Mouse (Mus musculus) ovary, postnatal 36 days (tissue): ENCODE results near the gene Cftr.

ENCODE experiments used
- DNase-seq: peaks from one replicate; pipeline ENCODE4 v3.0.0; 2022; ENCODE audit warnings: low spot score, mixed read lengths

The Cftr gene

DNA sequence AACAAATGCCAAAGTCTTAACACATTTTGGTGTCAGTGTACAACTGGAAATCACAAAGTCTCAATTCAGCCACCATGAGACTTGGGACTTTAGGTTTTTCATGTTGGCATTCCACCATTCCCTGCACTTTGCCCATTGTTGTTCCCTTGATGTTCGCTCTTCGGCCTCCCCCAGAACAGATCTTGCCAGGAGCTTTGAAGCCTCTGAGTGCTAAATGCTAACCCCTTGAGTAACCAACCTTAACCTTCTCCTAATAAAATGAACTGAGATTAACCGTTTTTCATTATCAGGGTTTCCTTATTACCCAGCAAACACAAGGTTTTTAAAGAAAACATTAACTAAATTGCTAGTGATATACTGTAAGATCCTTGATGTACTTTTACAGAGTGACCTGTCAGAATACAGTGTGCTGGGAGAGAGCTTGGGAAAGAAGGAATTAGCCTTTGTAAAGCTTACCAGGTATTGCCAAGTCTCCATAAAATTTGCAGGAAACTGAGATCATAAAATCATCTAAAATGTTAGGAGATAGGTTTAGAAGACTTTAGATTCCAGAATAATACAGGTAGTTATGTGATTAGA is 144.0 kb downstream of the Cftr start:
- DNase-seq, result no peak

DNA sequence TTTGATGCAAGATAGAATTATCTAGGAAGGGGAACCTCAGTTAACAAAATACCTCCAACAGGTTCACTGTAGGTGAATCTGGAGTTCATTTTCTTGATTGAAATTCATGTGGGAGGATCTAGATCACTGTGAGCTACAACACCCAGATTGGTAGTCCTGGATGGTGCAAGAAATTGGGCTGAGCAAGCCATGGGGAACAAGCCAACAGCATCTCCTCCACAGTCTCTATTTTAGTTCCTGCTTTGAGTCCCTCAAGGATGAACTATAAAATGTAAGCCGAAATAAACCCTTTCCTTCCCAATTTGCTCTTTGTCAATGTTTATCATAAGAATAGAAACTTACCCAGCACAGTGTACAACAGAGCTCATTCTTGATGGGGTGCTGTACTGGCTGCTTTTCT is 152.5 kb downstream of the Cftr start:
- no peak for DNase-seq

DNA sequence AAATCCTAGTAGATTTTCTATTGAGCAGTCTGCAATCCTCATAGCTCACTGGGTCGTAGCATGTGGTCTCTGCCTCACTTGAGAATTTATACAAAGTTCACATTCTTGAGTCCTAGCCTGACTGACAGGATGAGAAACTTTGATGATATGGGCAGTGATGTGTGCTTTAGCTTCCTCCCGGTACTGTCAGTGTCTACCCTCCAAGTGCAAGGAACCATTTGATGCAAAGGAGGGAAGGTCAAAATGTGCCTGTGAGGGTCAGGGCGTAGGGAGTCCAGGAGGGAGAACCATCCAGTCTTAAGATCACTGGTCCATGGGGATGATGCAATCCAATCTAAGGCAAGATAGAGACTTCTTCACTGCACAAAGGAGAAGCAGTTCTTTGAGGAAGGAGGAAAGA is 164.9 kb downstream of the Cftr start:
- DNase-seq, result no peak

DNA sequence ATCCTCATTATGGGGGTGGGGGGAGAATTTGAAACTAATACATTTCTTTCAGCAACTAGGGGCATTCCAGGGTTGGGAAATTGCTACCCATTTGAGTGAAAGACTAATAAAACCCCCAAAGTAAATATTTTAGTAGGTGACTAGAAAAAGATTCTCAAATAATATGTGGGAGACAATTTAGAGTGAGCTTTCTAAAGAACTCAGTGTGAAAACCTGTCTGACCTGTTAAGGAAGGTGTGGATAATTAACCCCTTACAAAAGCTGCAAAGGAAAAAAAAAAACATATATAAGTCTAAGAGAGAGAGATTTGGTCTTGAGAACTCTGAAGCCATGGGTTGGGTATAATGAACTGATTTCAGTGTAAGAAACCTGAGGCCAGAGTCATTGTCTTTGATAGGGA is 167.8 kb downstream of the Cftr start:
- no peak for DNase-seq

DNA sequence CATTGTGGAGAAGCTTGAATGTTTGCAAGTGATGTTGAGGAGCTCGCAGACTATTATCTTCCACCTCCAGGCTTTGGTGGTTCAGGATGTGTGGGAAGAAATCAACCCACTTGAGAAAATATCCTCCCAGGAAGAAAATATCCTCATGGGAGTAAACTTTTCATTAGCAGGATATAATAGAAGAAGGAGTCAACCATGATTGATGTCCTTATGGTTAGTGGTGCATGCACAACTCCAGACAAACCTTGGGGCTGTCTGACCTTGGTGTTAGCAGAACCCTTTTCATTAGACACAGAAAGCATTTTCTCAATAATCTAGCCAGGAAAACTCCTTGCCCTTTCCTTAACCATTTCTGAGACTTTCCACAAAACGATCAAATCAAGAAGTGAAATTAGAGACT is 173.8 kb downstream of the Cftr start:
- no peak for DNase-seq

DNA sequence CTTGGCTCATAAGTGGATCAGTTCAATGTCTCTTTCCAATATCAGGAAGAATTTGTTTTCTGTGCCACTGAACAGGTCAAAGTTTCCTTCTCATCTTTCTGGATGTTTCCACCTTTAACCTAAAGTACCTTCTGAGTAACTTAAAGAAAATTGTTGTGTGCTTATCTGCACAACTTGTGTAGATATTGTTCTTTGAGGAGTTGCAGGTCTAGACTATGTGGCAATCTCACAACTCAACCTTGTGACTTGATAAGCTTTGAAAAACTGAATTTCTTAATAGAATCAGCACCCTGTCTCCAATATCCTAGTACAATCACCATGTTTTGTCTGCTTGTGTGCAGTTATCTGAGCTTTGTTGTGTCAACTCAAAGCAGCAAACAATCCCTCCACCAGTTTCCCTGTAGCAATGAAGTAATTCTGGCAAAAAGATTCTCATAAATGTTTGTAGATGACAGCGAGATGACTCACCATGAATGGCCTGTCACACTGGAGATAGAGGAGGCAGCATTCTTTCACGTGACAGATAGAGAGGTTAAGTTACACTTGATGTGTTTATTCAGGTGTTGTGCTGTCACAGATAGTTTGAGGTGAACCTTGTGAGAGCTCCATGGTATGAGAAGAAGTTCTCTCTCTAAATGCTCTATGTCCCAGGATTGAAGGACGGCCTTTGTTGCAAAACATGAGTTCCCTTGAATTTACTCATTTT is 178.8 kb downstream of the Cftr start:
- no peak for DNase-seq

DNA sequence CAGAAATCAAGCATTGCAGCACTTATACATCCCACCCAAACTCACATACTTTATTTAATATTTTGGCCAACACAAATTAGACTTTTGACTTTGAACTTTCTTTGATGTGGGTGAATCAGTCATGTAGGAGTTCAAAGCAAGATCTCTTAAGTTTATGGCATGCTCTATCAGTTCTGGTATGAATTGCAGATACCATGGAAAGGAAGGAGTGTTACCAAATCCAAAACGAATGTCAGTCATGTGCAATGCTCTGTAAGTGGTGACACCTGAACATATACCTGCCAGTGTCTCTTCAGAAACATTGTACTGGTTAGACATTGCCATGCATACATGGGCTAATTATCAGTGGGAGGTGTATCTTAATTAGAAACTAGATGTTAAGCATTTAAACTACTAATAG is 189.7 kb downstream of the Cftr start:
- no peak for DNase-seq

DNA sequence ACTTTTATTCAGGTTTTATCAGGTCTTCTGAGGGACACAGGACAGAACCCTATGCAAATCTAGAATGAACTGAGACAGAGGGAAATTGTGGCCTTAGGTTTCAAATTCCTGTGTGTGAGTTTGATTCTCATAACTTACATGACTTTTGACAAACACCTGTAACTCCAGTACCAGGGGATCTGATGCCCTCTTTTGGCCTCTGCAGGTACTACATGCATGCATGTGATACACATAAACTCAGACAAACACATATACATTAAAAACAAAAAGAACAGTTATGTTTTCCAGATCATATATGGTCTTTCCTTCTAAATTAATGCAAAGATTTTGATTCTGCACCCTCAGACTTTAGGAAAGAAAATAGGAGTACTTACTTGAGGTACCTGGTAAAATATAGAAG is 190.5 kb downstream of the Cftr start:
- no peak for DNase-seq

DNA sequence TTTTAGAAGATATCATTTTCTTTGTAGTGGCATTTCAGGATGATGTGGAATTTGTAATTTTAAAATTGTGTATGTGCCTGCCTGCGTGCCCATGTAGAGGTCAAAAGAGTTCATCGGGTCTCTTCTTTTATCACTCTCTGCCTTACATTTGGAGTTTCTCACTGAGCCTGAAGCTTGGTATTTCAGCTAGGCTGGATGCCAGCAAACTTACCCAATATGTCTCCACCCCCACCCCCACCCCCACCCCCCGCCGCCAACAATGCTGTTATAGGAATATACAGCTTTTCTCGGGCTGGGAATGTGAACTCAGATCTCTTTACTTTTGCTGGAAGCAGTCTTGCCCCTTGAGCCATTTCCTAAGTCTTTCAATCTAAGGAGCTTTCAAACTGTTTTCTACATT is 191.7 kb downstream of the Cftr start:
- DNase-seq, result no peak

DNA sequence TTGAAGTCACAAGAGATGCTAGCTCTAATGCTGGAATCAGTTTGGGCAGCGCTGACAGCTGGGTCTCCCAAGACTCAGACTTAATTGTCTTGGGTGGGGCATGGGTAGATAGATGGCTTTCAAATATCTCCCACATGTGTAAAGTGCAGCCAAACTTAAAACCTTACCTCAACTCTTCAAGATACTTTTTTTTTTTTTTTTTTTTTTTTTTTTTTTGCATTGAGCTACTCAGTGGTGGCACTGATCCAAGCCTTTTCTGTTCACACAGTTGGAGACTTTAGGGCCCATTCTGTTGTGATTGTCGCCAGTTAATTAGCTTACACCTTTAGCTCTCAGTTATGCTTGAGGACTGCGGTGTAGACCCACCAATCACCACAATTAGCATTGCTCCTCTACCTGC is 198.6 kb downstream of the Cftr start:
- DNase-seq, result no peak

DNA sequence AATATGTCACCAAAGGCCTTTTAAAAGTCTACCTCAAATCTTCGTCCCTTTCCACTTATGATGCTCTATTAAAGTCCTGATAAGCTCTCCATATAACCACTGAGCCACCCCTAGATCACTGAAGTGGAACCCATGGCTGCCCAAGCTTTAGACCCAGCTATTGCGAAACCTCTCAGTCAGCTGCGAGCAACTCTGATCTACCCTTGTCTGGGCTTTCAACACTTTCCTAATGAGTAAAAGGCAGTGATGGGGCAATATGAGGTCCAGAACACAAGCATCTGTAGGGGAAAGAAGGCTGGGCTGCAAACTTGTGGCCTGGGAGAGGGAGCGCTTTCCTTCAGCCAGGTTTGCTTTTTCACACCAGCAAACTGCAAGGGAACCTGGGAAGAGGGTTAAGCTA is 199.2 kb downstream of the Cftr start:
- DNase-seq, result no peak
